Mouse (Mus musculus): Measurements from ENCODE around the gene Thsd4.

DNA sequence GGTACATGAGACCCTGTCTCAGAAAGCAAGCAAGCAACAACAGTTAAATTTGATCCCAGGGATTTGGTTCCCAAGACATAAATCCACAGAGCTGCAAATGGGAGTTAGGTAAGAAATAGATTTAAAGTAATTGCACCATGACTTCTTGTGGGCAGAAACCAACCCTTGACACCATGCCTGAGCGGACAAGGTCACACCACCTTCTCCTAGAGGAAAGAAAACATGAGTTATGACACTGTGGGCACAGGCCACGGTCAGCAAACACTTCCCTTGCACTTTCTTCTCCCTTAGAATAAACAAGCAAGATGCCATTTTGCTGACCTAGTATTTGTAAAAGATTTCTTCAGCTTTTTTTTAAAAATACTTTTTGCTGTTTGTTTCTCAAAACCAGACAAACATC lies 334.4 kb downstream of the Thsd4 start:
- no peak for TF ChIP-seq CTCF (IDR thresholded peaks at IDR 0.05)
- no peak for TF ChIP-seq EP300 (IDR thresholded peaks at IDR 0.05)
